Mouse (Mus musculus) left cerebral cortex, adult 18-20 months (tissue): ENCODE data around the gene Fyn. TPM values are rescaled to one million over a fixed set of nuclear protein-coding genes. Genes with fewer than 3 reads are reported as not detected.

ENCODE experiments used
- DNase-seq, 2 experiments: peaks; one replicate each; pipeline ENCODE4 v3.0.0; 2021 to 2022; ENCODE audit warnings: low spot score in 2 of 2, mixed read lengths in 1 of 2
- total RNA-seq, 2 experiments: library from RNA; stranded (reverse); gene quantifications; 2 replicates each; pipeline ENCODE4 v1.2.3; 2021

Gene Fyn
- total RNA-seq, 2 experiments from 2014 or later: 107 TPM

GRCm38 (mm10) chr10:39503331-39503730 lies 134.7 kb downstream of the Fyn start:
- DNase-seq: no peak

GRCm38 (mm10) chr10:39505007-39505406 lies 136.4 kb downstream of the Fyn start:
- no peak for DNase-seq

GRCm38 (mm10) chr10:39505621-39506020 lies 137.0 kb downstream of the Fyn start:
- DNase-seq: no peak

GRCm38 (mm10) chr10:39506353-39506752 lies 137.7 kb downstream of the Fyn start:
- no peak for DNase-seq

GRCm38 (mm10) chr10:39506831-39507230 lies 138.2 kb downstream of the Fyn start:
- no peak for DNase-seq

GRCm38 (mm10) chr10:39508801-39509200 lies 140.1 kb downstream of the Fyn start:
- DNase-seq: no peak

GRCm38 (mm10) chr10:39509937-39510336 lies 141.3 kb downstream of the Fyn start:
- no peak for DNase-seq

- DNase-seq: no peak
These were observed 144.1 kb downstream of the Fyn start for GRCm38 (mm10) chr10:39512631-39513314.

GRCm38 (mm10) chr10:39514916-39515315 lies 146.3 kb downstream of the Fyn start:
- DNase-seq: no peak

GRCm38 (mm10) chr10:39516541-39517133 lies 148.0 kb downstream of the Fyn start:
- no peak for DNase-seq

- no peak for DNase-seq
These were observed 148.7 kb downstream of the Fyn start for GRCm38 (mm10) chr10:39517375-39517774.

GRCm38 (mm10) chr10:39518232-39518631 lies 149.6 kb downstream of the Fyn start:
- no peak for DNase-seq

- DNase-seq: no peak
These were observed 150.2 kb downstream of the Fyn start for GRCm38 (mm10) chr10:39518859-39519258.

- peak; percentile 50 to 57 for DNase-seq
These were observed 151.7 kb downstream of the Fyn start for GRCm38 (mm10) chr10:39520123-39520989.

GRCm38 (mm10) chr10:39521327-39521726 lies 152.7 kb downstream of the Fyn start:
- DNase-seq: no peak

GRCm38 (mm10) chr10:39521861-39522391 lies 153.3 kb downstream of the Fyn start:
- no peak for DNase-seq

GRCm38 (mm10) chr10:39522857-39523614 lies 154.4 kb downstream of the Fyn start:
- DNase-seq: no peak

GRCm38 (mm10) chr10:39524355-39524754 lies 155.7 kb downstream of the Fyn start:
- no peak for DNase-seq

GRCm38 (mm10) chr10:39525431-39525830 lies 156.8 kb downstream of the Fyn start:
- no peak for DNase-seq

- no peak for DNase-seq
These were observed 158.5 kb downstream of the Fyn start for GRCm38 (mm10) chr10:39527113-39527512.

- DNase-seq: no peak
These were observed 160.5 kb downstream of the Fyn start for GRCm38 (mm10) chr10:39529179-39529578.
